8 mouse cellular contexts compared by ENCODE assay signal in genomic region chr7:44305686-44306085, GRCm38 (mm10). TPM values are rescaled to one million over a fixed set of nuclear protein-coding genes. Genes with fewer than 3 reads are reported as not detected.
DNase-seq lines count a peak whose midpoint lies in the region; ATAC-seq and TF ChIP-seq lines count a peak whose summit lies in the region.

No protein-coding gene starts in this region.

- H3K79me2 ChIP-seq in myocyte (ENCODE audit: control insufficient read depth, insufficient read depth): no peaks in the 10 kb centered on the region

- H3K27me3 ChIP-seq in embryonic facial prominence, embryonic 15.5 days: peaks cover 5% of the 10 kb centered on the region; the same call in 1 of the 2 replicates
- no peaks in the 10 kb centered on the region for H3K27me3 ChIP-seq in hindbrain, embryonic 16.5 days (replicated peaks; ENCODE audit: control insufficient read depth, insufficient read depth, low read length)
- H3K27me3 ChIP-seq in myocyte (ENCODE audit: control insufficient read depth, insufficient read depth, insufficient read length): peaks cover 28% of the 10 kb centered on the region

- no peak for DNase-seq in lung, adult 2 months
- DNase-seq in lung, postnatal 25 days (ENCODE audit: low spot score): no peak
- no peak for DNase-seq in retina, embryonic 14.5 days (ENCODE audit: low spot score)
- DNase-seq in cerebellum, adult 11-12 months: no peak

- peak overlapping the region; percentile 78 for H3K4me2 ChIP-seq in embryonic facial prominence, embryonic 15.5 days (replicated peaks)
- peak overlapping the region; percentile 77 for H3K4me2 ChIP-seq in hindbrain, embryonic 16.5 days (ENCODE audit: low read length)
- peak overlapping the region; percentile 48 for H3K4me2 ChIP-seq in myocyte (ENCODE audit: low read depth)

- peaks cover 3% of the 10 kb centered on the region; the same call in 1 of the 2 replicates for H3K4me1 ChIP-seq in lung, adult 2 months (ENCODE audit: control insufficient read depth, insufficient read depth, low read length)
- peaks cover 46% of the 10 kb centered on the region for H3K4me1 ChIP-seq in embryonic facial prominence, embryonic 15.5 days
- H3K4me1 ChIP-seq in hindbrain, embryonic 16.5 days (ENCODE audit: control insufficient read depth, insufficient read depth, low read depth, low read length): peaks cover 10% of the 10 kb centered on the region

- WGBS in lung, adult 2 months: 15% methylated on average over 16 of the region's 16 CpGs
- WGBS in embryonic facial prominence, embryonic 15.5 days: 9% methylated on average over 16 of the region's 16 CpGs
- WGBS in hindbrain, embryonic 16.5 days: 9% methylated on average over 16 of the region's 16 CpGs

- TF ChIP-seq CTCF in lung, adult 2 months (IDR thresholded peaks at IDR 0.05; ENCODE audit: insufficient read depth, low read length): no peak

- no peaks in the 10 kb centered on the region for H3K9me3 ChIP-seq in embryonic facial prominence, embryonic 15.5 days (replicated peaks)
- no peaks in the 10 kb centered on the region for H3K9me3 ChIP-seq in hindbrain, embryonic 16.5 days (ENCODE audit: control insufficient read depth, low read length)

- peak overlapping the region; percentile 88 for H3K27ac ChIP-seq in embryonic facial prominence, embryonic 15.5 days (replicated peaks)
- peak overlapping the region; percentile 69 for H3K27ac ChIP-seq in hindbrain, embryonic 16.5 days (ENCODE audit: low read depth, low read length)

- no peak overlapping the region for H3K9ac ChIP-seq in embryonic facial prominence, embryonic 15.5 days
- peak overlapping the region; percentile 25 for H3K9ac ChIP-seq in hindbrain, embryonic 16.5 days (ENCODE audit: low read depth, low read length)

- no peaks in the 10 kb centered on the region for H3K36me3 ChIP-seq in embryonic facial prominence, embryonic 15.5 days
- no peaks in the 10 kb centered on the region for H3K36me3 ChIP-seq in hindbrain, embryonic 16.5 days (ENCODE audit: control insufficient read depth, insufficient read depth, low read length)
- no peaks in the 10 kb centered on the region for H3K36me3 ChIP-seq in myocyte (ENCODE audit: control insufficient read depth, insufficient read depth)

- TF ChIP-seq POLR2A in lung, adult 2 months (IDR thresholded peaks at IDR 0.05; ENCODE audit: borderline replicate concordance, extremely low read depth, low read depth, low read length): no peak
- TF ChIP-seq POLR2A in myocyte (IDR thresholded peaks at IDR 0.05; ENCODE audit: insufficient read length, low read depth): no peak

- peak overlapping the region; percentile 6 for H3K4me3 ChIP-seq in lung, adult 2 months (replicated peaks; ENCODE audit: extremely low read depth, low read depth, low read length)
- H3K4me3 ChIP-seq in embryonic facial prominence, embryonic 15.5 days (replicated peaks): peak overlapping the region; percentile 78
- peak overlapping the region; percentile 71 for H3K4me3 ChIP-seq in hindbrain, embryonic 16.5 days (ENCODE audit: low read length)
- H3K4me3 ChIP-seq in myocyte: no peak overlapping the region

- ATAC-seq in embryonic facial prominence, embryonic 15.5 days (ENCODE audit: insufficient number of reproducible peaks, low FRiP score, low TSS enrichment, low read depth): 0 out of 2 replicates have a peak, but pooled peaks have one; percentile 0
- no peak; the same call in 1 of the 2 replicates for ATAC-seq in hindbrain, embryonic 16.5 days
- ATAC-seq in erythroid progenitor cell, adult 5-6 weeks (replicated peaks; ENCODE audit: low FRiP score, poor library complexity, severe bottlenecking): no peak

- H3ac ChIP-seq in myocyte (ENCODE audit: control insufficient read depth, insufficient read length): no peak overlapping the region

TF ChIP-seq in myocyte, 11 proteins besides CTCF, POLR2A, EP300 and RAD21:
- TF ChIP-seq MYOG (IDR thresholded peaks at IDR 0.05; ENCODE audit: control insufficient read depth in 1 of 3, insufficient read depth in 1 of 3, insufficient read length in 2 of 3, low read depth in 2 of 3) (no peak), MAX (IDR thresholded peaks at IDR 0.05; ENCODE audit: low read depth) (no peak), MYOD1 (IDR thresholded peaks at IDR 0.05; ENCODE audit: control insufficient read depth in 1 of 3, insufficient read length in 2 of 3, low read depth in 2 of 3) (no peak), CEBPB (IDR thresholded peaks at IDR 0.05; ENCODE audit: insufficient read depth, poor library complexity, severe bottlenecking) (no peak), TCF12 (IDR thresholded peaks at IDR 0.05; ENCODE audit: insufficient read depth, poor library complexity, severe bottlenecking) (no peak), SRF (IDR thresholded peaks at IDR 0.05; ENCODE audit: control insufficient read depth, insufficient read length, low read depth) (no peak), USF1 (IDR thresholded peaks at IDR 0.05; ENCODE audit: low read depth) (no peak), TCF3 (IDR thresholded peaks at IDR 0.05; ENCODE audit: insufficient read length, low read depth) (no peak), E2F4 (IDR thresholded peaks at IDR 0.05; ENCODE audit: insufficient read depth) (no peak)

RNA-seq across cellular contexts. Expression of gene Clec11a, which starts 1.0 kb away (rescaled TPM):
- polyA plus RNA-seq in lung, adult 2 months (2012; rRNA removed): 9.4 and 11.5 TPM in 2 replicates
- polyA plus RNA-seq in embryonic facial prominence, embryonic 15.5 days (2015; fragmentation: Nextera tagmentation; extraction: Ambion mirVana): 26.1 and 28.1 TPM in 2 replicates
- 3.5 and 3.6 TPM in 2 replicates for polyA plus RNA-seq in hindbrain, embryonic 16.5 days (2015; fragmentation: Nextera tagmentation; extraction: Ambion mirVana)
- polyA plus RNA-seq in myocyte (2012; fragmentation: generic; extraction: Trizol): 0.60 TPM
- 2.5 TPM in 1 of 2 replicates, not detected in the other for total RNA-seq in erythroid progenitor cell, adult 5-6 weeks (2015; ENCODE audit: low replicate concordance)
- total RNA-seq in erythroid progenitor cell, adult 5-6 weeks (2017; ENCODE audit: low replicate concordance): not detected in 2 replicates

RNA-seq across cellular contexts. Expression of gene Shank1, which starts 4.4 kb away (rescaled TPM):
- 0.44 and 0.65 TPM in 2 replicates for polyA plus RNA-seq in lung, adult 2 months (2012; rRNA removed)
- 3.7 and 6.1 TPM in 2 replicates for polyA plus RNA-seq in embryonic facial prominence, embryonic 15.5 days (2015; fragmentation: Nextera tagmentation; extraction: Ambion mirVana)
- polyA plus RNA-seq in hindbrain, embryonic 16.5 days (2015; fragmentation: Nextera tagmentation; extraction: Ambion mirVana): 33.1 and 33.6 TPM in 2 replicates
- polyA plus RNA-seq in myocyte (2012; fragmentation: generic; extraction: Trizol): 0.10 TPM
- total RNA-seq in erythroid progenitor cell, adult 5-6 weeks (2015; ENCODE audit: low replicate concordance): not detected in 2 replicates
- total RNA-seq in erythroid progenitor cell, adult 5-6 weeks (2017; ENCODE audit: low replicate concordance): under 0.01 and 0.23 TPM in 2 replicates

RNA-seq across cellular contexts. Expression of gene Gm15517, which starts 44.4 kb away (rescaled TPM):
- not detected in 2 replicates for polyA plus RNA-seq in lung, adult 2 months (2012; rRNA removed)
- polyA plus RNA-seq in embryonic facial prominence, embryonic 15.5 days (2015; fragmentation: Nextera tagmentation; extraction: Ambion mirVana): not detected in 2 replicates
- not detected in 2 replicates for polyA plus RNA-seq in hindbrain, embryonic 16.5 days (2015; fragmentation: Nextera tagmentation; extraction: Ambion mirVana)
- polyA plus RNA-seq in myocyte (2012; fragmentation: generic; extraction: Trizol): not detected
- total RNA-seq in erythroid progenitor cell, adult 5-6 weeks (2015; ENCODE audit: low replicate concordance): not detected in 2 replicates
- total RNA-seq in erythroid progenitor cell, adult 5-6 weeks (2017; ENCODE audit: low replicate concordance): not detected in 2 replicates

RNA-seq across cellular contexts. Expression of gene Acp4, which starts 48.5 kb away (rescaled TPM):
- not detected in 2 replicates for polyA plus RNA-seq in lung, adult 2 months (2012; rRNA removed)
- polyA plus RNA-seq in embryonic facial prominence, embryonic 15.5 days (2015; fragmentation: Nextera tagmentation; extraction: Ambion mirVana): 0.23 and 0.30 TPM in 2 replicates
- polyA plus RNA-seq in hindbrain, embryonic 16.5 days (2015; fragmentation: Nextera tagmentation; extraction: Ambion mirVana): 0.12 TPM in 1 of 2 replicates, not detected in the other
- polyA plus RNA-seq in myocyte (2012; fragmentation: generic; extraction: Trizol): 0.06 TPM
- total RNA-seq in erythroid progenitor cell, adult 5-6 weeks (2015; ENCODE audit: low replicate concordance): not detected in 2 replicates
- not detected in 2 replicates for total RNA-seq in erythroid progenitor cell, adult 5-6 weeks (2017; ENCODE audit: low replicate concordance)

RNA-seq across cellular contexts. Expression of gene 2410002F23Rik, which starts 59.2 kb away (rescaled TPM):
- 60.0 and 63.7 TPM in 2 replicates for polyA plus RNA-seq in lung, adult 2 months (2012; rRNA removed)
- 151 and 162 TPM in 2 replicates for polyA plus RNA-seq in embryonic facial prominence, embryonic 15.5 days (2015; fragmentation: Nextera tagmentation; extraction: Ambion mirVana)
- polyA plus RNA-seq in hindbrain, embryonic 16.5 days (2015; fragmentation: Nextera tagmentation; extraction: Ambion mirVana): 216 and 218 TPM in 2 replicates
- 40.9 TPM for polyA plus RNA-seq in myocyte (2012; fragmentation: generic; extraction: Trizol)
- total RNA-seq in erythroid progenitor cell, adult 5-6 weeks (2015; ENCODE audit: low replicate concordance): 16.6 and 17.6 TPM in 2 replicates
- 9.2 and 11.4 TPM in 2 replicates for total RNA-seq in erythroid progenitor cell, adult 5-6 weeks (2017; ENCODE audit: low replicate concordance)
